Mouse (Mus musculus) MN1 (cell line): ENCODE results near the gene H2-M1.

Experiments
- DNase-seq: peaks from one replicate; pipeline ENCODE4 v3.0.0-alpha.2; 2016; ENCODE audit warnings: low spot score

H2-M1 gene

GRCm38 (mm10) chr17:36672119-36672518 is at the start of gene H2-M1:
Gene H2-M1 (minus strand): TSS chr17:36672219.
- no peak for DNase-seq

GRCm38 (mm10) chr17:36697693-36698092 is 25.7 kb upstream of the H2-M1 start:
- DNase-seq, result no peak

GRCm38 (mm10) chr17:36642566-36642965 is 29.5 kb downstream of the H2-M1 start, which contains the start of gene H2-M9:
Gene H2-M9 (minus strand): TSS chr17:36642666.
- no peak for DNase-seq
